Mouse (Mus musculus) neural tube, embryonic 12.5 days (tissue): ENCODE measurements around the gene Tenm4. TPM values are rescaled to one million over a fixed set of nuclear protein-coding genes. Genes with fewer than 3 reads are reported as not detected.

ENCODE experiments used
- ATAC-seq: fragments of 200-750 bp; cut with Nextera tagmentation; 2 replicates; pipeline ENCODE4 v1.8.0; 2017; ENCODE audit warnings: low read depth, mild to moderate bottlenecking, moderate TSS enrichment, moderate library complexity; ENCODE audit not compliant: low FRiP score
- H3K27ac ChIP-seq: fragments of 300-500 bp; sonication (generic); 2 replicates; pipeline ENCODE4 v1.5.1; 2016
- H3K27me3 ChIP-seq: fragments of 300-500 bp; sonication (generic); replicated peaks from 2 replicates; pipeline ENCODE4 v1.6.1; 2016; ENCODE audit warnings: mild to moderate bottlenecking
- H3K36me3 ChIP-seq: fragments of 300-500 bp; sonication (generic); 2 replicates; pipeline ENCODE4 v1.6.1; 2016; ENCODE audit warnings: mild to moderate bottlenecking
- H3K4me1 ChIP-seq: fragments of 300-500 bp; sonication (generic); 2 replicates; pipeline ENCODE4 v1.6.1; 2016
- H3K4me2 ChIP-seq: fragments of 300-500 bp; sonication (generic); replicated peaks from 2 replicates; pipeline ENCODE4 v1.6.1; 2016; ENCODE audit warnings: mild to moderate bottlenecking
- H3K4me3 ChIP-seq: fragments of 300-500 bp; sonication (generic); 2 replicates; pipeline ENCODE4 v1.5.1; 2016
- H3K9ac ChIP-seq: fragments of 300-500 bp; sonication (generic); 2 replicates; pipeline ENCODE4 v1.6.1; 2016; ENCODE audit warnings: mild to moderate bottlenecking
- H3K9me3 ChIP-seq: fragments of 300-500 bp; sonication (generic); 2 replicates; pipeline ENCODE4 v1.6.1; 2016; ENCODE audit warnings: mild to moderate bottlenecking
- WGBS: fragments of 180-500 bp; shearing (Covaris S2); methylation state at CpG from one replicate; pipeline ENCODE4 v1.1.7; 2016; 5-methylcytosine and 5-hydroxymethylcytosine counted together
- polyA plus RNA-seq: library from polyadenylated mRNA; unstranded; fragments of >200 nt; fragmentation: Nextera tagmentation; extraction: Ambion mirVana; gene quantifications from 2 replicates; pipeline ENCODE4 v1.2.1, GENCODE M21; 2016

Tenm4 gene
- polyA plus RNA-seq, 1 experiment from 2014 or later = 33.0 TPM

DNA sequence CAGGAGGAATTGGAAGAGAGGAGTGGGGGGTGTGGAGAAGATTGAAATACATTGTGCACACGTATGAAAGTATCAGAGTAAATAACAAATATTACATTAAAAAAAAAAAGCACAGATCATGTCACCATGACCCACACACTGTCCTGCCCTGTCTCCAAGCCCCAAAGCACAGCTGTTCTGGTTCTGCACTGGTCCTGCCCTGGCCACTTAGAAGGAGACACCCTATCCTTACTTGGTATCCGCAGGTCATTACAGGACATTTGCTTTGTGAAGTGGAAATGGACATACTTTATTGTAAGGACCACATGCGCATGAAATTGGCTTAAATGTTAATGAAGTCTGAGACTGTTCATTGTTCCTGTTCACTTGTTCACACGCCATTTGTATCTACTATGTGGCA is 510.8 kb downstream of the Tenm4 start:
- Histone ChIP-seq H3K36me3 (no peaks in the 10 kb centered on the region), H3K4me1 (peaks cover 37% of the 10 kb centered on the region), H3K4me3 (no peak overlapping the region), H3K27me3 (no peaks in the 10 kb centered on the region), H3K27ac (no peak overlapping the region), H3K9ac (no peak overlapping the region), H3K9me3 (no peaks in the 10 kb centered on the region), H3K4me2 (no peak overlapping the region)
- 0 out of 2 replicates have a peak, but pooled peaks have one; percentile 31 for ATAC-seq
- WGBS = 58% methylated on average over 4 of the region's 4 CpGs

DNA sequence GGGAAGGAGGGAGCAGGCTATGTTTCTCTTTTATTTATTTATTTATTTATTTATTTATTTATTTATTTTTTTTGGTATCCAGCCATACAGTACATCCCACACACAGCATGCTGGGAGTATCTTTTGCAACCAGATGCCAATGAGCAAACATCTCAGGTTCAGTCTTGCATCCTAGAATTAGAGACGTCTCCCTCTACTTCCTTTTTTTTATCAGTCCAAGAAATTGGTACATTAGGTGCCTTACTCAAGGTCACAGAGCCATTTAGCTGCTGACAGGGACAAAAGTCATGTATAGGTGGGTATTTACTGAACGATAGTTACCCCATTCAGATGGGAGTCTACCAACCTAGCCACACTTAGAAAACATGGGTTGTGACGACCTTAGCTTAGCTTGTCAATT is 517.1 kb downstream of the Tenm4 start:
- Histone ChIP-seq H3K9ac (no peak overlapping the region), H3K36me3 (no peaks in the 10 kb centered on the region), H3K9me3 (no peaks in the 10 kb centered on the region), H3K4me1 (peaks cover 13% of the 10 kb centered on the region), H3K4me2 (no peak overlapping the region), H3K27ac (no peak overlapping the region), H3K27me3 (no peaks in the 10 kb centered on the region), H3K4me3 (no peak overlapping the region)
- ATAC-seq = no peak
- 82% methylated on average over 3 of the region's 3 CpGs for WGBS

DNA sequence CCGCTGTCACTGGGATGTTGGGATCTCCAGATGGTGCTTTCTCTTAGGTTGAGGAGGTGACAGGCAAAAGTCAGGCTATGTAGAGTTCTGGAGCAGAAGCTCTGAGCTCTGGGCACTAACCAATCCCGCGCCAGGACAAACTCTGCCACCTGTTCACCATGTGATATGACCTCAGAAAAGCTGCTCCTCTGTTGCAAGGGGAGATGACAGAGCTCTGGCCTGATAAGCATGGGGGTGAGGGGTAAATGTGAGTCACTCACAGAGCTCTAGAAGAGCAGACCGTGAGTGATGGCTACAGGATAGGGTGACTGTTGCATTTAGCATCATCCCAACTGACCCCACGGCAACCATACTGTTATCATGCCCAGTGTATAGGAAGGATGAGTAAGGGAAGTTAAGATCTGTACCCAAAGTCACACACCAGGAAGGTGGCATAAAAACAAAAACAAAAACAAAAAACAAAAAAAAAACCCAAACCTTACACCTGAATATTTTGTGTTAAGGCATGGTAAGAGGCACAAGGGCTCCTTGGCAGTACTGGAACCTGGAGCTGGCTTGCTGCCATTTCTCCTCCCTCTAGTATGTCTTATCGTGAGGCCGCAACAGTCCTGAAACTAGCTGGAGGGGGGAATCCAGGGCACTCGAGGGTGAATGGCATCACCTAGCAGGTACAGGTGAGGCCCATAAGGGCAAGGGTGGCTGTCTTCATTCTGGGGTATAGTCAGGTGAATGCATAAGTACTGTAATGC is 530.2 kb downstream of the Tenm4 start:
- no peak overlapping the region for H3K4me2 ChIP-seq
- no peak overlapping the region for H3K27ac ChIP-seq
- H3K36me3 ChIP-seq = peaks cover 7% of the 10 kb centered on the region
- no peak overlapping the region for H3K4me3 ChIP-seq
- WGBS = 90% methylated on average over 8 of the region's 8 CpGs
- no peak for ATAC-seq
- H3K9ac ChIP-seq = no peak overlapping the region
- H3K27me3 ChIP-seq = no peaks in the 10 kb centered on the region
- H3K9me3 ChIP-seq = no peaks in the 10 kb centered on the region
- peaks cover 4% of the 10 kb centered on the region; the same call in 1 of the 2 replicates for H3K4me1 ChIP-seq

DNA sequence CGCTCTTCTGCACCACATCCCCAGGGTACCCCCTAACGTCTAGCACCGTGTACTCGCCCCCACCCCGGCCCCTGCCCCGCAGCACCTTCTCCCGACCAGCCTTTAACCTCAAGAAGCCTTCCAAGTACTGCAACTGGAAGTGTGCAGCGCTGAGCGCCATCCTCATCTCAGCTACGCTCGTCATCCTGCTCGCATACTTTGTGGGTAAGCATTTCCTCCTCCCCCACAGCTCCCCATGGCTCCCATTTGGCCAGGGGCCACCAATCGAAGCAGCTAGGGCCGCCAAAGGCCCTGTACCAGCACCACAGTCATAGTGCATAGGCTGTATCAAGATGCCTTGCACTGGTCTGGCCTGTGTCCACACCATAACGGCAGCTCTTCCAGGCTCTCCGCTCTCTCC is 532.9 kb downstream of the Tenm4 start:
- Histone ChIP-seq H3K27me3 (no peaks in the 10 kb centered on the region), H3K36me3 (peaks cover 7% of the 10 kb centered on the region), H3K4me2 (no peak overlapping the region), H3K4me3 (no peak overlapping the region), H3K9me3 (no peaks in the 10 kb centered on the region), H3K4me1 (peaks cover 4% of the 10 kb centered on the region; the same call in 1 of the 2 replicates), H3K27ac (no peak overlapping the region), H3K9ac (no peak overlapping the region)
- WGBS = 90% methylated on average over 16 of the region's 16 CpGs
- ATAC-seq = no peak

DNA sequence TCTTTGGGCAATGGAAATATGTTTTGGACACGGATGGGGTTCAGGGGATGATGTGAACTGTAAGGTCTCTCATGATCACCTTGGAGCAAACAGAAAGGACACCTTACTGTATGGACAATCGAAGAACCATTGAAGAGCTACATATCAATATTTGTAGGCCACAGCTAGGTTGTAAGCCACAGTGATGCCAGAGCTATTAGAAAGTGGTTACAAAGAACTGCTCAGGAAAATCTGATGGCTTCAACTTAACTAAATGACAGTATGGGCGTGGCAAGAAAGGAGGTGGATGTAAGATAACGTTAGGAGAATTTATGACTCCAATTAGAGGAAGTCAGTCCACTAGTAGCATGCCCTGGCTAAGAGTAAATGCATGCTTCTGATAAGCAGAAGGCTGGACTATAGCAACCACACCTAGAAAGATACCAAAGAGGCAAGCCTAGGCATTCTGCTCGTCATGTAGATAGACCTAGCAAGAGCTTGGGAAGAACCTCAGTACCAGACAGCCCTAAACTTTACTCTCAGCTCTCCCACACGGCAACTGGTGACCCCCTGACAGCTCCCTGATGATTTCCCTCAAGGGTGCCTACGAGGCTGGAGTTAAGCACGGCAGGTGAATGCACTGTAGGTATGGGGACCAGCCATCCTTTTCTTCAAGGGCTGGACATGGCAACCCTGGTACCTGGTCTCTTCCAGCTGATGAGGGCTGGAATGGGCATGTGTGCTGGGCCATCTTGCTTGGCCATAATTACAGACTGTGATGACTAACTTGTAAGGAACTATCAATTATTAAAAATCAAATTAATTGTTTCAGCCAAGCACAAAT is 534.5 kb downstream of the Tenm4 start:
- Histone ChIP-seq H3K36me3 (peaks cover 7% of the 10 kb centered on the region), H3K27ac (no peak overlapping the region), H3K9ac (no peak overlapping the region), H3K4me3 (no peak overlapping the region), H3K4me2 (no peak overlapping the region), H3K27me3 (no peaks in the 10 kb centered on the region), H3K9me3 (no peaks in the 10 kb centered on the region), H3K4me1 (no peaks in the 10 kb centered on the region)
- no peak for ATAC-seq
- WGBS = 84% methylated on average over 8 of the region's 8 CpGs

DNA sequence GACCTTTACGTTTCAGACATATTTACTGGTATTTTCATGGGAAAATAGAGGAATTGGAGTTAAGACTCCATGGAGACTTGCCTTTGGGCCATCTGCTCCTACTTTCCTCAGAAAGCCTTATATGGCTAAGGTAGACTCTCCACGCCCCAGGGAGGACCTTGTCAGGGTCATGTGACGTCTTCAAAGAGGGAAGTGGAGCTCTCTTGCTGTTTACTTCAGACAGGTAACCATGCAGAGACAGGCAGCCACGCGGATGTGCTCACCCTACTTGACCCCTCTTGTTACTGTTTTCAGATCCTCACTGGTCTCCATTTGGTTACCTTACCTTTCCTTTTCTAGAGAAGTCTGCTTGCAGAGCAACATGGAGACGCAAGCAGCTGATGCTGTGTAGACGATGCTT is 535.5 kb downstream of the Tenm4 start:
- no peak overlapping the region for H3K4me3 ChIP-seq
- H3K4me1 ChIP-seq = no peaks in the 10 kb centered on the region
- no peak overlapping the region for H3K9ac ChIP-seq
- 90% methylated on average over 7 of the region's 7 CpGs for WGBS
- peaks cover 7% of the 10 kb centered on the region for H3K36me3 ChIP-seq
- H3K27ac ChIP-seq = no peak overlapping the region
- no peak for ATAC-seq
- no peak overlapping the region for H3K4me2 ChIP-seq
- H3K9me3 ChIP-seq = no peaks in the 10 kb centered on the region
- H3K27me3 ChIP-seq = no peaks in the 10 kb centered on the region

DNA sequence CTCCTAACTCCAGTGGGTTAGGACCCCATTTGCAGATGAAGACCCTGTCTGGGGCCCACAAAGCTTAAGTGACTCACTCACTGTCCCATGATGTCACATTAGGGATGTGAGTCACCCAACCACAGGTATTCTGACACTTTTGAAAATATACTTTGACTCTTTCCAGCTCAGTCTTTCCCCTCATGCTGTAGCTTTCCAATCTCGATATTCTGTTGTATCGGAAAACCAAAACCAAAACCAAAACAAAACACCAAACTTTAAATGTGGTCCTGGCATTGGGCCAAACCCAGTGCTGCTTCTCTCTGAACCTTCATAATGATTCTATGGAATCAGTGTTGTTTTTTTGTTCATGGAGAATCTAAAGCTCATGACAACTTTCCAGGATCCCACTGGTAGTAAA is 536.1 kb downstream of the Tenm4 start:
- Histone ChIP-seq H3K9ac (no peak overlapping the region), H3K4me3 (no peak overlapping the region), H3K4me2 (no peak overlapping the region), H3K4me1 (no peaks in the 10 kb centered on the region), H3K27ac (no peak overlapping the region), H3K27me3 (no peaks in the 10 kb centered on the region), H3K36me3 (peaks cover 7% of the 10 kb centered on the region), H3K9me3 (no peaks in the 10 kb centered on the region)
- no peak for ATAC-seq
- 94% methylated on average over 2 of the region's 2 CpGs for WGBS

DNA sequence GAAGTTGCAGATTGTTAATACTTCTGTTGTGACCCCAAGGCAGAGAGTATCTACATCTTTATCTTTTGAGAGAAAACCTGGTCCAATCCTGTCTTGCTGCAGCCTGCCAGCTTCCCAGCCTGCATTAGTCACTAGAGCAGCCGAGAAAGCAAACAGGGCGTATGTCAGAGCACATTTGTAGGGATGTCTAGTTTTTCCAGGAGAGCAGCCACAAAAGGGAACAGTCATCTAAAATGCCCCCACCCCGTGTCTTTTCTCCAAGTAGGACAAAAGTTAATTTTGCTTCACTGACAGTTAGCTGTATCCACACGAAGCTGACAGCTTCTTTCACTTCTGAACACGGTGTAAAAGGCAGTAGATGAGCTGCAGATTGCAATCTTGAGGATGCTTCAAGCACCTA is 537.0 kb downstream of the Tenm4 start:
- H3K9ac ChIP-seq = no peak overlapping the region
- H3K27me3 ChIP-seq = no peaks in the 10 kb centered on the region
- H3K9me3 ChIP-seq = no peaks in the 10 kb centered on the region
- no peak overlapping the region for H3K4me3 ChIP-seq
- H3K36me3 ChIP-seq = peaks cover 7% of the 10 kb centered on the region
- 84% methylated on average over 5 of the region's 5 CpGs for WGBS
- H3K27ac ChIP-seq = no peak overlapping the region
- H3K4me1 ChIP-seq = no peaks in the 10 kb centered on the region
- ATAC-seq = no peak
- H3K4me2 ChIP-seq = no peak overlapping the region

DNA sequence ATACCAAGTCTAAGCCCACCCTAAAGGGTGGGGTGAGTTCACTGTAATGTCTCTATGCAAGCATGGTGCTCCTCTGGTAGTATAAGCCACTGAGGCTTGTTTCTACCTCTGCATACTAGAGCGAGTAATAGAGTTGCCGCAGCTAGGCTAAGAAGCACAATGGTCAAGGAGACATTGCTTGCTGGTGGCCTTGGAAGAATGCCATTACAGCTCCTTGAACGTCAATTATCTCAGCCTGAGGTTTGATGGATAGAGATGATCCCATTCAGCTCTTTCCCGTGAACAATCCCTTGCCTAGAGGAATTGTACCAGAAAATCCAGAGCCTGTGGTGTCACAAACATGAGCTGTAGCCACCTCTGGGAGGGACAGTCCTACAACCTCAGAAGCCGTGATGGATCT is 537.5 kb downstream of the Tenm4 start:
- peaks cover 7% of the 10 kb centered on the region for H3K36me3 ChIP-seq
- 77% methylated on average over 5 of the region's 5 CpGs for WGBS
- no peaks in the 10 kb centered on the region for H3K9me3 ChIP-seq
- no peaks in the 10 kb centered on the region for H3K27me3 ChIP-seq
- no peak for ATAC-seq
- H3K4me1 ChIP-seq = no peaks in the 10 kb centered on the region
- H3K4me2 ChIP-seq = no peak overlapping the region
- no peak overlapping the region for H3K9ac ChIP-seq
- H3K4me3 ChIP-seq = no peak overlapping the region
- no peak overlapping the region for H3K27ac ChIP-seq

DNA sequence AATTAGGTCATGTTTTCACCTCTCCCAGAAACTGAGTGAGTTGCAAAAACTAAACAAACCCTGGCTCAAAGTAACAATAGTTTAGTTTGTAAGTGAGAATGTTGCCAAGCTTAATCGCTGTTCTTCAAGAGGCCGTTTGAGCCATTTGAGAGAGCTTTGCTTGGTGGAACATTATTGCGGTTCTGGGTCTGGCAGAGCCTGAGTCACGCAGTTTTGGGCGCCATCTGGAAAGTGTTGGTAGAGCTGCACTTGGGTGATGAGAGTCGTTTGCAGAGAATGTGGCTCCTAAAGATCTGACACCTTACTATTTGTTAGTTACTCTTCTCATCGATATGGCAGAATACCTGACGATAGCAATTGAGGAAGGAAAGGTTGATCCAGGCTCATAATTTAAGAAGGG is 537.9 kb downstream of the Tenm4 start:
- WGBS = 93% methylated on average over 8 of the region's 8 CpGs
- H3K4me3 ChIP-seq = no peak overlapping the region
- H3K27ac ChIP-seq = no peak overlapping the region
- H3K4me1 ChIP-seq = no peaks in the 10 kb centered on the region
- H3K9ac ChIP-seq = no peak overlapping the region
- no peaks in the 10 kb centered on the region for H3K27me3 ChIP-seq
- H3K9me3 ChIP-seq = no peaks in the 10 kb centered on the region
- ATAC-seq = no peak
- H3K4me2 ChIP-seq = no peak overlapping the region
- H3K36me3 ChIP-seq = peaks cover 4% of the 10 kb centered on the region

DNA sequence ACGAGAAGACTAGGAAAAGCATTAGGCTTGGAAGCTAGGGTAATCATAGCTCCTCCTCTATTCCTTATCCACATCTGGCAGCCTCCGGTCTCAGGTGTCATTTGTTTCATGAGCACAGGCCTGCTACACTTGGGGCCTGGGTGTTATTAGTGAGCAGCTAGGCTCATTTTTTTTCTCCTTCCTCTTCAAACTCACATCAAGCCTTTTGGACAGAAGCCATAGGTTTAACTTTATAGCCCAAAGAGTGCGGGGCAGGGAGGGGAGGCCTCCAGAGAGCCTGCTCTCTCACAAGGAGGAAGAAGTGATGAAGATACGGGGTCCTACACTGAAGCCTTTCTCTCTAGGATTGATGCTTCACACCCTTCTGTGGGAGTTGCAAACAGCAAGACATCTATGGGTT is 538.8 kb downstream of the Tenm4 start:
- 78% methylated on average over 4 of the region's 4 CpGs for WGBS
- no peaks in the 10 kb centered on the region for H3K27me3 ChIP-seq

DNA sequence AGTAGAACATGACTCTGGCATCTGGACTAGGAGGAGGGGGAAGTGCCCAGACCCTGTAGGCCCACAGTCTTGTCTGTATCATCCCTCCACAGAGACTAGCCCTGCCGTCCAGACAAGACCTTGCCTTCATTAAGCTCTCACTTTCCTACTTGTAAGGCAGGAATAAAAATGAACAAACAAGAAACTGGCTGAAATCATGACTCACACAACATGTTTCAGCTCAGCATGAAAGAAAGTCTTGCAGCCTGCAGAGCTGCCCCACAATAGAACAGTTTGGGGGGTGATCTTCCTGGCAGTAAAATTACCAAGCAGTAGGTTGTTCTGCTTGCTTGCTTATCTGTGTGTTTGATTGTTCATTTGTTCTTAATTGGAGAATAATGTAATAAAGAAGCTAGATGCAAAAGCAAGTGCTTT is 539.6 kb downstream of the Tenm4 start:
- Histone ChIP-seq H3K9ac (no peak overlapping the region), H3K27ac (no peak overlapping the region), H3K36me3 (peaks cover 3% of the 10 kb centered on the region; the same call in 1 of the 2 replicates), H3K27me3 (peaks cover 2% of the 10 kb centered on the region), H3K4me2 (no peak overlapping the region), H3K4me1 (no peaks in the 10 kb centered on the region), H3K4me3 (no peak overlapping the region), H3K9me3 (no peaks in the 10 kb centered on the region)
- WGBS = 76% methylated on average over 1 of the region's 1 CpGs
- no peak for ATAC-seq

More for the DNA sequence above, 538.8 kb downstream of the Tenm4 start:
- Histone ChIP-seq H3K4me1 (no peaks in the 10 kb centered on the region), H3K4me3 (no peak overlapping the region), H3K9me3 (no peaks in the 10 kb centered on the region), H3K36me3 (no peaks in the 10 kb centered on the region), H3K9ac (no peak overlapping the region), H3K4me2 (no peak overlapping the region), H3K27ac (no peak overlapping the region)
- no peak for ATAC-seq
